Mouse (Mus musculus) hindbrain, embryonic 11.5 days (tissue): ENCODE data around the gene Slc4a7. TPM values are rescaled to one million over a fixed set of nuclear protein-coding genes. Genes with fewer than 3 reads are reported as not detected.

Experiments
- ATAC-seq: fragments of 200-750 bp; cut with Nextera tagmentation; 2 replicates; pipeline ENCODE4 v1.8.0; 2017; ENCODE audit warnings: mild to moderate bottlenecking, moderate TSS enrichment, moderate library complexity; ENCODE audit not compliant: low FRiP score
- DNase-seq: peaks from one replicate; pipeline ENCODE4 v3.0.0-alpha.2; 2015; ENCODE audit warnings: low spot score
- H3K27ac ChIP-seq: fragments of 300-500 bp; sonication (generic); 2 replicates; pipeline ENCODE4 v1.5.1; 2014; ENCODE audit warnings: mild to moderate bottlenecking, low read depth, low read length
- H3K27me3 ChIP-seq: fragments of 300-500 bp; sonication (generic); 2 replicates; pipeline ENCODE4 v1.6.1; 2014; ENCODE audit warnings: mild to moderate bottlenecking, low read length, moderate library complexity, mixed read lengths; ENCODE audit not compliant: control insufficient read depth, insufficient read depth
- H3K36me3 ChIP-seq: fragments of 300-500 bp; sonication (generic); 2 replicates; pipeline ENCODE4 v1.6.1; 2014; ENCODE audit warnings: mild to moderate bottlenecking, low read length, moderate library complexity, mixed read lengths; ENCODE audit not compliant: control insufficient read depth, insufficient read depth
- H3K4me1 ChIP-seq: fragments of 300-500 bp; sonication (generic); replicated peaks from 2 replicates; pipeline ENCODE4 v1.6.1; 2014; ENCODE audit warnings: low read length, mixed read lengths; ENCODE audit not compliant: control insufficient read depth, insufficient read depth
- H3K4me2 ChIP-seq: fragments of 300-500 bp; sonication (generic); replicated peaks from 2 replicates; pipeline ENCODE4 v1.6.1; 2014; ENCODE audit warnings: mild to moderate bottlenecking, low read depth, low read length
- H3K4me3 ChIP-seq: fragments of 300-500 bp; sonication (generic); 2 replicates; pipeline ENCODE4 v1.5.1; 2014; ENCODE audit warnings: low read depth, low read length
- H3K9ac ChIP-seq: fragments of 300-500 bp; sonication (generic); 2 replicates; pipeline ENCODE4 v1.6.1; 2014; ENCODE audit warnings: low read depth, low read length
- H3K9me3 ChIP-seq: fragments of 300-500 bp; sonication (generic); 2 replicates; pipeline ENCODE4 v1.6.1; 2016; ENCODE audit warnings: low read length; ENCODE audit not compliant: control insufficient read depth
- WGBS: fragments of 180-500 bp; shearing (Covaris S2); extraction: QIAGEN DNeasy Blood & Tissue Kit; methylation state at CpG from one replicate; pipeline ENCODE4 v1.1.7; 2014; 5-methylcytosine and 5-hydroxymethylcytosine counted together
- polyA plus RNA-seq: library from polyadenylated mRNA; unstranded; fragments of >200 nt; fragmentation: Nextera tagmentation; extraction: Ambion mirVana; gene quantifications from 2 replicates; pipeline ENCODE4 v1.2.1, GENCODE M21; 2014

Gene Slc4a7
- polyA plus RNA-seq, 1 experiment from 2014 or later, result 38.4 TPM

GRCm38 (mm10) chr14:14704651-14705050 lies 2.6 kb downstream of the Slc4a7 start:
- Histone ChIP-seq H3K9ac (peak overlapping the region; percentile 99; the same call in 1 of the 2 replicates), H3K9me3 (no peaks in the 10 kb centered on the region), H3K4me3 (peak overlapping the region; percentile 84), H3K36me3 (no peaks in the 10 kb centered on the region), H3K4me1 (no peaks in the 10 kb centered on the region), H3K4me2 (peak overlapping the region; percentile 58), H3K27me3 (no peaks in the 10 kb centered on the region), H3K27ac (no peak overlapping the region)
- no peak for DNase-seq
- WGBS, result 73% methylated on average over 2 of the region's 2 CpGs
- no peak for ATAC-seq

- WGBS, result 82% methylated on average over 3 of the region's 3 CpGs
These were observed 3.0 kb downstream of the Slc4a7 start for GRCm38 (mm10) chr14:14705126-14705525.

GRCm38 (mm10) chr14:14706381-14706780 lies 4.3 kb downstream of the Slc4a7 start:
- no peak for ATAC-seq
- DNase-seq, result no peak

More at GRCm38 (mm10) chr14:14705126-14705525, 3.0 kb downstream of the Slc4a7 start:
- Histone ChIP-seq H3K27me3 (no peaks in the 10 kb centered on the region), H3K4me1 (no peaks in the 10 kb centered on the region), H3K4me2 (no peak overlapping the region), H3K27ac (no peak overlapping the region), H3K9me3 (no peaks in the 10 kb centered on the region), H3K9ac (no peak overlapping the region), H3K36me3 (no peaks in the 10 kb centered on the region), H3K4me3 (no peak overlapping the region; the same call in 1 of the 2 replicates)
- DNase-seq, result no peak
- ATAC-seq, result no peak

GRCm38 (mm10) chr14:14707061-14707460 lies 5.0 kb downstream of the Slc4a7 start:
- H3K27ac ChIP-seq, result no peak overlapping the region
- H3K4me3 ChIP-seq, result no peak overlapping the region
- 58% methylated on average over 1 of the region's 1 CpGs for WGBS
- H3K4me1 ChIP-seq, result no peaks in the 10 kb centered on the region
- H3K9me3 ChIP-seq, result no peaks in the 10 kb centered on the region
- DNase-seq (no peak), ATAC-seq (no peak)
- no peak overlapping the region for H3K4me2 ChIP-seq
- H3K9ac ChIP-seq, result no peak overlapping the region
- H3K27me3 ChIP-seq, result no peaks in the 10 kb centered on the region
- H3K36me3 ChIP-seq, result 0 out of 2 replicates have a peak, but pooled peaks cover 2% of the 10 kb centered on the region

More at GRCm38 (mm10) chr14:14706381-14706780, 4.3 kb downstream of the Slc4a7 start:
- no peaks in the 10 kb centered on the region for H3K9me3 ChIP-seq
- H3K27ac ChIP-seq, result no peak overlapping the region
- H3K4me2 ChIP-seq, result no peak overlapping the region
- H3K27me3 ChIP-seq, result no peaks in the 10 kb centered on the region
- no peak overlapping the region for H3K4me3 ChIP-seq
- no peak overlapping the region for H3K9ac ChIP-seq
- WGBS, result 94% methylated on average over 1 of the region's 1 CpGs
- H3K36me3 ChIP-seq, result 0 out of 2 replicates have a peak, but pooled peaks cover 2% of the 10 kb centered on the region
- H3K4me1 ChIP-seq, result no peaks in the 10 kb centered on the region

- DNase-seq, result no peak
- 92% methylated on average over 1 of the region's 1 CpGs for WGBS
- no peak overlapping the region for H3K4me3 ChIP-seq
- H3K4me2 ChIP-seq, result no peak overlapping the region
- H3K9me3 ChIP-seq, result no peaks in the 10 kb centered on the region
- H3K9ac ChIP-seq, result no peak overlapping the region
- no peaks in the 10 kb centered on the region for H3K4me1 ChIP-seq
- H3K27me3 ChIP-seq, result no peaks in the 10 kb centered on the region
- 0 out of 2 replicates have a peak, but pooled peaks cover 2% of the 10 kb centered on the region for H3K36me3 ChIP-seq
- no peak for ATAC-seq
- H3K27ac ChIP-seq, result no peak overlapping the region
These were observed 6.9 kb downstream of the Slc4a7 start for GRCm38 (mm10) chr14:14709021-14709420.

GRCm38 (mm10) chr14:14714130-14714529 lies 12.1 kb downstream of the Slc4a7 start:
- no peak overlapping the region for H3K9ac ChIP-seq
- no peak overlapping the region for H3K27ac ChIP-seq
- no peak overlapping the region for H3K4me3 ChIP-seq
- H3K36me3 ChIP-seq, result 0 out of 2 replicates have a peak, but pooled peaks cover 2% of the 10 kb centered on the region
- H3K27me3 ChIP-seq, result no peaks in the 10 kb centered on the region
- no peaks in the 10 kb centered on the region for H3K4me1 ChIP-seq
- H3K4me2 ChIP-seq, result no peak overlapping the region
- no peaks in the 10 kb centered on the region for H3K9me3 ChIP-seq
- ATAC-seq, result no peak
- DNase-seq, result no peak

- 90% methylated on average over 2 of the region's 2 CpGs for WGBS
- H3K9ac ChIP-seq, result no peak overlapping the region
These were observed 13.7 kb downstream of the Slc4a7 start for GRCm38 (mm10) chr14:14715794-14716193.

GRCm38 (mm10) chr14:14716843-14717242 lies 14.8 kb downstream of the Slc4a7 start:
- Histone ChIP-seq H3K9ac (no peak overlapping the region), H3K27me3 (no peaks in the 10 kb centered on the region), H3K36me3 (no peaks in the 10 kb centered on the region), H3K4me2 (no peak overlapping the region), H3K4me1 (no peaks in the 10 kb centered on the region), H3K27ac (no peak overlapping the region), H3K9me3 (no peaks in the 10 kb centered on the region), H3K4me3 (no peak overlapping the region)
- ATAC-seq, result no peak
- 88% methylated on average over 6 of the region's 6 CpGs for WGBS
- no peak for DNase-seq

More at GRCm38 (mm10) chr14:14715794-14716193, 13.7 kb downstream of the Slc4a7 start:
- H3K4me3 ChIP-seq, result no peak overlapping the region
- no peaks in the 10 kb centered on the region for H3K9me3 ChIP-seq
- no peaks in the 10 kb centered on the region for H3K27me3 ChIP-seq
- no peaks in the 10 kb centered on the region for H3K36me3 ChIP-seq
- no peak for ATAC-seq
- H3K4me2 ChIP-seq, result no peak overlapping the region
- H3K4me1 ChIP-seq, result no peaks in the 10 kb centered on the region
- no peak for DNase-seq
- no peak overlapping the region for H3K27ac ChIP-seq

GRCm38 (mm10) chr14:14718556-14718955 lies 16.5 kb downstream of the Slc4a7 start:
- 89% methylated on average over 4 of the region's 4 CpGs for WGBS
- Histone ChIP-seq H3K9me3 (no peaks in the 10 kb centered on the region), H3K36me3 (no peaks in the 10 kb centered on the region), H3K4me3 (no peak overlapping the region), H3K27me3 (no peaks in the 10 kb centered on the region), H3K4me2 (no peak overlapping the region), H3K4me1 (no peaks in the 10 kb centered on the region), H3K27ac (no peak overlapping the region), H3K9ac (no peak overlapping the region)
- ATAC-seq (no peak), DNase-seq (no peak)
